Mouse (Mus musculus) ES-Bruce4 (cell line): ENCODE results near the gene Gm28551.
"Not testable (repeated sequence)": the region's sequence is repeated elsewhere in the genome, so short reads cannot be mapped to it uniquely, and the experiment has no call there.

Experiments
- CTCF ChIP-seq: IDR thresholded peaks from one replicate; pipeline ENCODE4 v1.8.1; 2011; ENCODE audit warnings: low read depth, low read length
- POLR2A ChIP-seq: IDR thresholded peaks from one replicate; pipeline ENCODE4 v1.8.1; 2011; ENCODE audit warnings: low read length; ENCODE audit not compliant: insufficient read depth

GRCm38 (mm10) chr1:53337403-53337802 lies 15.1 kb downstream of the Gm28551 start:
- TF ChIP-seq CTCF, POLR2A: not testable (repeated sequence)
